Mouse (Mus musculus) urinary bladder, adult 18-20 months (tissue): ENCODE measurements at regions not wholly inside any gene's neighbourhood (a gene's known extent, or its start where the extent isn't known, plus 50 kb on each side); places are given as distances from the start of the nearest gene placed in this dataset.

ENCODE experiments used
- DNase-seq, 2 experiments: peaks; one replicate each; pipeline ENCODE4 v3.0.0; 2022; ENCODE audit warnings: low spot score in 2 of 2, mixed read lengths in 2 of 2

DNA sequence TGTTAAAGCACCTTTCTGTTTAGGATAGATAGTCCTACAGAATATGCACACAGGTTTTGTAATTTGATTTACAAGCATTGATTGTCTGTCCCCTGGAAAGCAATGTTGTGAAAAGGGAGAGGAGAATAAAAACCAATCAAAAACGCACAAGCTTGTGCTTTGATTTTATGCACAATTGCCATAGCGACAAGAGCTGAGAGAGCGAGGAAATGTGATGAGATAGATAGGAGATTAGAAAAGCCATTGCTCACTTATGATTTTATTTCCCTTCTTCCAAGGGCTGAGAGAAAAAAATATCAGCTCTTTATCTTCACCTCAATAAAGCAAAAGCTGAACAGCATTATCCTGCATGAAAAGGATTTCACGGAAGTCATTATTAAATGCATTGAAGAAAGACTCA is 133.0 kb upstream of the Nrxn1 start:
- no peak for DNase-seq

DNA sequence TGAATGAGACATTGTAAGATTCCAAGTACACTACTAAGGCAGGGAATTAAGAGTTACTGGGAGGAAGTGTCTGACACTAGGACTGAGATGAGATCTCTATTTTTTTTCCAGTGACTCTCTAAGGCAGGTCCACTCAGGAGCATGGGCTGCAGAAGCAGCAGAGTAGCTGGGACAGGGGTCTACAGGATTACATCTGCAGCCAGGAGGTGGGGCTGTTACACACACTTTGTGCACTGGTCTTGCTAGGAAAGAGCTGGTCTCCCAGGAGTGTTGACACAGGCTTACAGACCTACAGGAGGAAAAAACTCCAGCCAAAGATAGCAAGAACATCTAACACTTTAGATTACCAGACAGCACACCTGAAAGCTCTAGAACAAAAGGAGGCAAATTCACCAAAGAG is 123.6 kb upstream of the Nrxn1 start:
- DNase-seq, result peak in 1 of 2 experiments; percentile 4

DNA sequence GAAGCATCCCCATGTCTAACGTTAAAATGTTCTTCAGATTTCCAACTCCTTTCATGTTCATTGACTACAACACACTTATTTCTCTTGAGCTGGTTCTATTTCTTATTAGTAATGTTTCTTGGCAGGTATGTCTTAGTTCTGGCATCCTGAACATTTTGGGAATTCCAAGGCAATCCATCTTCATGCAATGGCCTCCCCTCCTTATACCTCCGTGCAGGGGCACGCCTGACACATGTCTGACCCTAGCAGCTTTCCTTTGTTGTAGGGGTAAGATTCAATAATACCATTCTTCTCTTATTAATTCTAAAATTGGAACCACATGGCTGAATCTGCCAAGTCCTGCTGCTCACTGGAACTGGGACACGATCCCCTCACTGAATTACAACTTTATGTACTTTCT is 89.7 kb upstream of the Nrxn1 start:
- DNase-seq, result no peak

DNA sequence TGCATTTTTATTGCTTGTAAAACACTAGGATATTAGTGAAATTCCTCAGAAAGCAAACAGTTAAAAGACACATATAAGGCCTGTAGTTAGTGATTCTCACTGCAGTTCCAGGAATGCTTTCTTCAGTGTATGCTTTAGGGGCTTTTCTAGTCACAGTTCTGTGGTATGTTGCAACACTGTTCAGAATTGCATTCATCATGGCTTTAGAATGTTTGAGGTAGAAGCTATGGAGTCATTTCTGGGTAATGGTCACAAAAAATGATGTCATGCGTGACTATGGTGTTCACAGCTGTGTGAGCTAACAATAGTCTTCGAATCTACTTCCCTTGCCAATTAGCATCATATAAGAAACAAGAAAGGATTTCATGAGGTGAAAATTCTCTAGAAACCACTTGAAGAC is 69.0 kb upstream of the Nrxn1 start:
- no peak for DNase-seq
